Mouse (Mus musculus) neural tube, postnatal 0 days (tissue): Measurements from ENCODE around the gene Ammecr1. TPM values are rescaled to one million over a fixed set of nuclear protein-coding genes. Genes with fewer than 3 reads are reported as not detected.

Experiments
- microRNA-seq: library from miRNA; unstranded; fragments of <30 nt; microRNA quantifications from one replicate; pipeline ENCODE4, GENCODE M21; 2016
- polyA plus RNA-seq: library from polyadenylated mRNA; unstranded; fragments of >200 nt; fragmentation: Nextera tagmentation; extraction: Ambion mirVana; gene quantifications from 2 replicates; pipeline ENCODE4 v1.2.1, GENCODE M21; 2015

The Ammecr1 gene
- polyA plus RNA-seq = 2.5 and 3.1 TPM in 2 replicates

DNA sequence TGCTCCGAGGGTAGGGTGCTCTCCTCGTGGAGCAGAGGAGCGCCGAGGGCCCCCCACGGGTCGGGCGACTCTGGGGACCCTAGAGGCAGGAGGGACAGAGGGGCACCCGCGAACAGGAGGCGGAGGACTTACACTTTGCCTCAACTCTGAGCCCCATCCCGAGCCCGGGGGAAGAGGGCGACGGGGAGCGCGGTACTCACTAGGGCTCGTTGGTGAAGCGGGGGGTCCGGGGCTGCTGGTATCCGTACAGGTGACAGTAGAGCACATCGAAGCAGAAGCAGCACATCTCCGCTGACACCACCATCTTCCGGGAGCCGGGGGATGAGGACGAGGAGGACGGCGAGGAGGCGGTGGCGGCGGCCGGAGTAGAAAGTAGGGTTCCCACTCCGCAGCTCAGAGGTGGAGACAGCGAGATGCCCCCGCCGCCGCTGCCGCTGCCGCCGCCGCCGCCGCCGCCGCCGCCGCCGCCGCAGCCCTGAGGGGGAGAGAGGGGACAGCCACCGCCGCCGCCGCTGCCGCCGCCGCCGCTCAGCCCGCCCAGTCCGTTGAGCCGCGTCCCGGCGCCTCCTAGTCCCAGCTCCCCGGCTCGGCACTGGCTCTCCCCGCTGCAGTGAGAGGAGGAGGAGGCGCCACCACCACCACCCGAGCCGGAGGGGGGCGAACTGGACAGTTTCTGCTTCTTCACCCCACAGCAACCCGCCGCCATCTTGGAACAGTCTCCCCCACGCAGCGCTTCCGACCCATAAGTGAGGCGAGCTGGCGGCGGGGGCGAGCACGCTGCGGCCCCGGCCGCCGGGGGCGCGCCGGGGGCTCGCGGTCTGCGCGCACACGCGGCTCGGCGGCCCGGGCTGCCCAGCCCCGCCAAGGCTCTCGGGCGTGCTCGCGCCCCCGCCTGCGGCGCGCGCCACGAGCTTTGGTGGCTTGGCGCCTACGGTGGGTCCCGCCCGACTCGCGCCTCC lies at the start of gene Ammecr1:
Gene Ammecr1 (minus strand): TSS at position 721 of the 959 bp plus-strand sequence.

Small RNAs within 50 kb of the gene (microRNA-seq; reads per million reads assigned to microRNA genes)
- not detected for gene Gm44351

Other genes starting within 250 kb of the Ammecr1 start
- gene Rtl9, start 132.9 kb upstream of the Ammecr1 start, polyA plus RNA-seq = 0.94 and 1.0 TPM in 2 replicates